Mouse (Mus musculus): Measurements from ENCODE around the gene Gm45808.
"Not testable (repeated sequence)": the region's sequence is repeated elsewhere in the genome, so short reads cannot be mapped to it uniquely, and the experiment has no call there.

The Gm45808 gene

GRCm38 (mm10) chr7:45470869-45471268, 15.7 kb downstream of the Gm45808 start:
- peak; percentile 88 for DNase-seq (ENCODE audit: low read depth)

GRCm38 (mm10) chr7:45467090-45467670, 19.4 kb downstream of the Gm45808 start:
- no peak for DNase-seq (ENCODE audit: low read depth)

DNA sequence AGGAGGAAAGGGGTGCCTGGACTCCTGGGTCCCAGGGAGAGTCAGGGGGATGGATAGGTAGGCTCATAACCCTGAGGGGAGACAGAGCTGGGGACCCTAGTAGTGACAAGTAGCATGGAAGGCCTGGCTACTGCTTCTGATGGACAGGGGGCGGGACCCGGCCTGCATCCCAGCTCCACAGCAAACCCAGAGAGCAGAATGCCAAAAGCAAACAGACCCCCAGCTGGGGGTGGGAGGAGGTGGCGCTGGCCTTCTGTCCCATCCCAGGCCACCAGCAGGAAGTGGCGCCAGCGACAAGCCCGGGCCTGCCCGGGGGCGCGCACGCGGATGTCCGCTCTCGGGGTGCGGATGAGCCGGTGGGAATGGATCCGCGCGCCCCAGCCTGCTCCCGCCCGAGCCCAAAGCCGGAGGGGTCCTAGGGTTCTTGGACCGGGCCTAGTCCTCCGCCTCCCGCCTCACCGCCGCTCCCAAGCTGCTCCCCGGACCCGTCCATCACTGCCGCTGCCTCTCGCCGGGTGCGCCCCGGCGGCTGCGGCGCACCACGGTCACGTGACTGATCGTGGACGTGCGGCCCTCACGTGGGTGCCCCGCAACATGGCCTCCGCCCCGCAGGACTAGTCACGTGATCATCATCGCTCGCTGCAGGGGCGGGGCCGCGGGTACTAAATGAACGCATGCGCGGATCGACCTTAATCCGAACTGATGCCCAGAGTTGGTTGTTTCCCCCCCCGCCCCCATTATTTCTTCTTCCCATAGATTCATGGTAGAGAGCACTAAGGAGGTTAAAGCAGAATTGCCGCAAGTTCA, 20.1 kb downstream of the Gm45808 start, which contains the start of gene Bax:
Bax (minus strand) TSS at position 616 of the 807 bp plus-strand sequence.
- peak; percentile 97 for DNase-seq (ENCODE audit: low read depth)

GRCm38 (mm10) chr7:45465549-45465948, 21.1 kb downstream of the Gm45808 start:
- no peak for DNase-seq (ENCODE audit: low read depth)

DNA sequence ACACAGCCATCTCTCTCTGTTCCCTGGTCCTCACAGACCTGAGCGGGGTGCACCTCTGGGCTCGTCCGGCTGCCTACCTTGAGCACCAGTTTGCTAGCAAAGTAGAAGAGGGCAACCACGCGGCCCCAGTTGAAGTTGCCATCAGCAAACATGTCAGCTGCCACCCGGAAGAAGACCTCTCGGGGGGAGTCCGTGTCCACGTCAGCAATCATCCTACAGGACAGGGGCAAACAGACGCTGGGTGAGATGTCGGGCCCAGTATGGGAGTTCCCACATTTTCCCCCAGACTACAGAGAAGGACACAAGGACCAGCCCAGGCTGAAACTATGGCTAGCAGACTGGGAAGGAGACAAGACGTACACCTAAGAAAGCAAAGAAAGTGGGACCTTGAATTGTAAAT, 21.5 kb downstream of the Gm45808 start:
- no peak for DNase-seq (ENCODE audit: low read depth)

DNA sequence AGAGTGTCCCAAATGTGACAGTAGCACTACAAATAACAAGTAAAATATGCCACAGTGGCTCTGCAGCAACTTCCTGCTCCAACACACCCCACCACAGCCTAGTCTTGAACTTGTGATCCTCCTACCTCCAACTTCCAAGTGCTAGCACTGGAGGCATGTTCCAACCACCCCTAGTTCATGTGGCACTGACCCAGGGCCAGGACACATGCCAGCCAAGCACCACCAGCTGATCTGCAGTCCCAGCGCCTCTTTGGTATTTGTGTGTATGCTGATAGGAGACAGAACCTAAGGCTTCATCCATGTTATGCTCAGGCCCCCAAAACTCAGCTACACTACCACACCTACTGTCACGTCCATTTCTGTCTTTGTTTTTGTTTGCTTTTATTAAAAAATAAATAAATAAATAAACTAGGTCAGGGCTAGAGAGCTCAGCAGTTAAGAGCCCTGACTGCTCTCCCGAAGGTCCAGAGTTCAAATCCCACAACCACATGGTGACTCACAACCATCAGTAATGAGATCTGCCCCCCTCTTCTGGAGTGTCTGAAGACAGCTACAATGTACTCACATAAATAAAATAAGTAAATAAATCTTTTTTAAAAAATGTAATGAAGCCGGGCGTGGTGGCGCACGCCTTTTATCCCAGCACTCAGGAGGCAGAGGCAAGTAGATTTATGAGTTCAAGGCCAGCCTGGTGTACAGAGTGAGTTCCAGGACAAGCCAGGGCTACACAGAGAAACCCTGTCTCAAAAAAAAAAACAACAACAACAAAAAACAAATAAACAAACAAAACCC, 22.4 kb downstream of the Gm45808 start:
- DNase-seq (ENCODE audit: low read depth), result no peak

DNA sequence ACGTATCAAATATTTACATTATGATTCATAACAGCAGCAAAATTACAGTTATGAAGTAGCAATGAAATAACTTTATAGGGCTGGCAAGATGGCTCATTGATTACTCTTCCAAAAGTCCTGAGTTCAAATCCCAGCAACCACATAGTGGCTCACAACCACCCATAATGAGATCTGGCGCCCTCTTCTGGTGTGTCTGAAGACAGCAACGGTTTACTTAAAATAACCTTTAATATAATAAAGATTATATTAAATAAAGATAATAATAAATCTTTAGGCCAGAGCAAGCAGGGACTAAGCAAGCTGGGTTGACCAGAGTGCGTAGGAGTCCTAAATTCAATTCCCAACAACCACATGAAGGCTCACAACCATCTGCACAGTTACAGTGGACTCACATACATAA, 23.7 kb downstream of the Gm45808 start:
- not testable (repeated sequence) for DNase-seq (ENCODE audit: low read depth)

GRCm38 (mm10) chr7:45462325-45462724, 24.3 kb downstream of the Gm45808 start:
- no peak for DNase-seq (ENCODE audit: low read depth)

GRCm38 (mm10) chr7:45461781-45462180, 24.8 kb downstream of the Gm45808 start:
- DNase-seq (ENCODE audit: low read depth), result no peak

- DNase-seq (ENCODE audit: low read depth), result no peak
Observed at GRCm38 (mm10) chr7:45461326-45461725, 25.3 kb downstream of the Gm45808 start.

- peak; percentile 32 for DNase-seq (ENCODE audit: low read depth)
Observed at GRCm38 (mm10) chr7:45460860-45461314, 25.7 kb downstream of the Gm45808 start.

- no peak for DNase-seq (ENCODE audit: low read depth)
Observed at GRCm38 (mm10) chr7:45460377-45460776, 26.2 kb downstream of the Gm45808 start.

- DNase-seq (ENCODE audit: low read depth), result peak; percentile 97
Observed at GRCm38 (mm10) chr7:45459564-45460140, 27.0 kb downstream of the Gm45808 start, which contains the start of gene Ftl1. Ftl1 (minus strand) TSS chr7:45459884.

DNA sequence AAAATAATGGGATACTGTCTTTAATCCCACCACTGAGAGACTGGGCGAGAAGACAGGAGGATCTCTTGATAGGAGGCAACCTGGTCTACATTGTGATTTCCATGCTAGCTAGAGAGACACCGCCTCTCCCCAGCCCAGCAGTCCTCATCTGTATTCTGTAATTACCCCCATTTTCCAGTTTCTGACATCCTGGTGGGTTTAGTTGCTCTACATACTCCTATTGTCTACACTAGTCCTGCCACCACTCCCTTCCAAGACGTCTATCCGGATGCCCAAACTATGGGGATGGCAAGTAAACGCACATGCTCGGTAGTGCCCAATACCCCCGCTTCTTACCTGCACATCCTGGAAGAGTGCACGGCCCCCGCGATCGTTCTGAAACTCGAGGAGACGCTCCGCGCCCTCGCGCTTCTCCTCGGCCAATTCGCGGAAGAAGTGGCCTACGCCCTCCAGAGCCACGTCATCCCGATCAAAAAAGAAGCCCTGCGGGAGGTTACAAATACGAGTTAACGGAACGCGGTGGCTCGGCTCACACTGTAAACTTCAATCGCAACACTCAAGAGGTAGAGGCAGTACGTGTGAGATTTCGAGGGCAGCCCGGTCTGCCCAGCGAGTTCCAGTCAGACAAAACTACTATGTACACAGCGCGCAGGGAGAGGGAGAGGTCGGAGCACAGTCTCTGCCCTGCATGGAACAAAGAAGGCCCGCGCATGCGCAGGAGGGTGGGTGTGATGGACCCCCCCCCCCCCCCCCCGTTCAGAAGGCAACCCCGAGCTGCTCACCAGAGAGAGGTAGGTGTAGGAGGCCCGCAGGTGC, 27.7 kb downstream of the Gm45808 start:
- DNase-seq (ENCODE audit: low read depth), result peak; percentile 91

DNA sequence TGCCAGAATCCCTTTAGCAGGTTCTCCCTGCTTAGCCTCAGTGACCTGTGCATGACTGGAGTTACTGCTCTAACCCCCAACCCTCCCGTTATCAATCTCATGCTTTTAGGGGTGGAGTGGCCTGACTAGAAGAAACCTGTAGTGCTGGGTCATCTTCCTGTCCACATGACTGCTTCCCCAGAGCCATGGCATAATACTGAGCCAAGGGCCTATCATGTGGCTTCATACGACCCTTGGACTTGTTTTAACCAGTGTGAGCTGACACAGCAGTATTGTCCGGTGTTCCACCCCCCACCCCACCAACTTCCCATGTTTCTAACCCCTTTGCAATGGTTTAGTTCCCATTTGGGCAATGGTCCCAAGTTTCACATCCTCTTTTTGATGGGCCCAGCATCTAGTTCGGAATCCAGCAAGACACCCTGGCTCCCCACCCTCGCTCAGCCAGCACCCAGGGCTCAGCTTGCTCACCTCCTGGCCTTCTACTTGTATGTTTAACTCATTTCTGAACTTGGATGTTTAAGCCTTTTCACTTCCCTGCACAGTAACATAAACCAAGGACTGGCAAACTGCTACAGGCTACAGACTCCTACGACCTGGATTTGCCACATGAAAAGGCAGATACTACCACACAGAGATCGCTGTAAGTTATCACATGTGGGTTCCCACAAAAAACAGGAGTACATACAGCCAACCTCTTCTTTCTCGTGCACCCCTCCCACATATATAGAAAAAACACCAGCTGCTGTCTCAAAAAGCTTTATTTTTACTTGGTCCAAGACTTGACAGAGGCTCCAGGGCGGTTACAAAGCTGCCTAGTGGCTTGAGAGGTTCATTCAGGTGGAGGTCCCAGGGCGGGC, 29.2 kb downstream of the Gm45808 start:
- no peak for DNase-seq (ENCODE audit: low read depth)

- DNase-seq (ENCODE audit: low read depth), result no peak
Observed at GRCm38 (mm10) chr7:45456721-45457203, 29.8 kb downstream of the Gm45808 start.

DNA sequence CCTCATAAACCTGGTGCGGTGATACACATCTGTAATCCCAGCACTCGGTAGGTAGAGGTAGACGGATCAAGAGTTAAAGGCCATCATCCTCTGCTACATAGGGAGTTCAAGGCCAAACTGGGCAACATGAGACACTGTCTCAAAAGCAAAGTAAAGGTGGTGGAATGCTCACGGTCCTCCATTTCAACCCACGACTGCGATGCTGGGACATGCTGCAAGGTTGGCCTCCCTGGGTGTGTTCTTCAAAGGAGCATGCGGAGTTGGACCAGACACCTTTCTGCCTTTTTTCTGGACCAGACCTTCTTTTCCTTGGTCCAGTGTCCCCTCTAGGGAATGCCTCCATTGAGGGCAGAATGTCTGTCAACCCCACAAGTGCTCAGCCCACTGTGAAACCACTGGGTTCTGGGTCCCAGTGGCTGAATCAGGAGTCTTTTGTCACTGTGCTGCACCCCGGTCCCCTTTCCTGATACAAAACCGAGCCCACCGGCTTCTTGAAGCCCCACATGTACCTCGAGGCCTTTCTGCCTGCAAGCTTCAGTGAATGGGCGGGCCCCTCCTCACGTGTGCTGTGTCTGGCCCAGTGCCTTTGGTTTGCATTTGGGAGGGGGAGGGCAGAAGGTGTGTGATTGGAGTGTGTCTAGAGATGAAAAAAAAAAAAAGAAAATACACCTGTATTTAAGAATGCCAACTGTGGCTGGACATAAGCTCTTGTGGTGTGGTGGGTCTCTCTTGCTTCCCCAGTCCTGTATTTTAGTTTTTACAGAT, 30.5 kb downstream of the Gm45808 start:
- DNase-seq (ENCODE audit: low read depth), result no peak

DNA sequence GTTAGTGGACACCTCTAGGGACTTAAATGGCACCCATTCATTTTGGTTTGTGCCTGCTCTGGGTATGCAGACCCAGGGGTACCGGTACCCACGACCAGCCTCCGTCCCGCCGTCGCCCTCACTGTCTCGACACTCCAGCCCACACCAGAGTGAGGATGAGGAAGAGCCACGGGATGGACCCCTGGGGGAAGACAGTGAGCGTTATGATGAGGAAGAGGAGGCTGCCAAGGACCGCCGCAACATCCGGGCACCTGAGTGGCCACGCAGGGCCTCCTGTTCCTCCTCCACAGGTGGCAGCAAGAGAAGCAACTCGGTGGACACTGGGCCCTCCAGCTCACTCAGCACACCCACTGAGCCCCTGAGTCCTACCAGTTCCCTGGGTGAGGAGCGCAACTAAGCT, 31.6 kb downstream of the Gm45808 start:
- no peak for DNase-seq (ENCODE audit: low read depth)

DNA sequence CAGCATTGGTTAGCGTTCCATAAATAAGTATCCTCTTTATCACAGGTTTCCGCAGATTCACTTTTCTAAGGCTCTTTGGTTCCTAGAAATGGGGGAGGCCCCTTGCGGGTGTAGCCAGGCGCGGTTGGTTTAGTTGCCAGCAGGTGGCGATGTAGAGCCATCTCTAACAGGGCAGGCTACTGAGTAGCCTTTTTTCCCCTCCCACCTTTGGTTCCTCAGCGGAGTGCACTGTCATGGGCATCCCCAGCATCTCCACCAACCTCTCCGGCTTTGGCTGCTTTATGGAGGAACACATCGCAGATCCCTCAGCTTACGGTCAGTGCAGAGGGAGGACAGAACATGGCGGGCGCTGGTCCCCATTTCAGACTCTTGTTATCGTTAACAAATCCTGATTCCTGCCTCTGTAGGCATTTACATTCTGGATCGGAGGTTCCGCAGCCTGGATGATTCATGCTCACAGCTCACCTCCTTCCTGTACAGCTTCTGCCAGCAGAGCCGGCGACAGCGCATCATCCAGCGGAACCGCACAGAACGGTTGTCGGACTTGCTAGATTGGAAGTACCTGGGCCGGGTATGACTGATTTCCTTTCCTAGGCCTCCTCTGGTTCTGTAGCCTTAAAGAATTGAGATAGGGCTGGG, 35.1 kb downstream of the Gm45808 start:
- peak; percentile 92 for DNase-seq (ENCODE audit: low read depth)

Measured in induced T-regulatory cell, adult 2 months (primary cell).